Mouse (Mus musculus): ENCODE measurements at regions not wholly inside any gene's neighbourhood (a gene's known extent, or its start where the extent isn't known, plus 50 kb on each side); places are given as distances from the start of the nearest gene placed in this dataset.

- no peak for DNase-seq
Observed at GRCm38 (mm10) chr10:98044579-98044978, 318.0 kb upstream of the C030005K15Rik start.

- no peak for DNase-seq
Observed at GRCm38 (mm10) chr10:98073432-98073831, 346.9 kb upstream of the C030005K15Rik start.

GRCm38 (mm10) chr10:98084881-98085280, 358.3 kb upstream of the C030005K15Rik start:
- no peak for DNase-seq

- DNase-seq: no peak
Observed at GRCm38 (mm10) chr10:98116296-98116695, 389.7 kb upstream of the C030005K15Rik start.

GRCm38 (mm10) chr10:98125713-98126112, 399.2 kb upstream of the C030005K15Rik start:
- DNase-seq: no peak

GRCm38 (mm10) chr10:98135026-98135425, 408.5 kb upstream of the C030005K15Rik start:
- no peak for DNase-seq

- DNase-seq: no peak
Observed at GRCm38 (mm10) chr10:98145773-98146172, 419.2 kb upstream of the C030005K15Rik start.

- DNase-seq: no peak
Observed at GRCm38 (mm10) chr10:98146998-98147863, 420.7 kb upstream of the C030005K15Rik start.

- DNase-seq: no peak
Observed at GRCm38 (mm10) chr10:98155982-98156381, 429.4 kb upstream of the C030005K15Rik start.

GRCm38 (mm10) chr10:98185666-98186065, 459.1 kb upstream of the C030005K15Rik start:
- DNase-seq: no peak

GRCm38 (mm10) chr10:98196852-98197251, 470.3 kb upstream of the C030005K15Rik start:
- no peak for DNase-seq

- DNase-seq: no peak
Observed at GRCm38 (mm10) chr10:98210246-98210645, 483.7 kb upstream of the C030005K15Rik start.

GRCm38 (mm10) chr10:98212876-98213587, 486.5 kb upstream of the C030005K15Rik start:
- no peak for DNase-seq

GRCm38 (mm10) chr10:98231017-98231416, 504.5 kb upstream of the C030005K15Rik start:
- DNase-seq: no peak

GRCm38 (mm10) chr10:98231705-98232235, 505.2 kb upstream of the C030005K15Rik start:
- no peak for DNase-seq

GRCm38 (mm10) chr10:98248311-98248710, 521.8 kb upstream of the C030005K15Rik start:
- no peak for DNase-seq

- DNase-seq: no peak
Observed at GRCm38 (mm10) chr10:98257980-98258707, 531.6 kb upstream of the C030005K15Rik start.

- no peak for DNase-seq
Observed at GRCm38 (mm10) chr10:98259283-98259682, 532.7 kb upstream of the C030005K15Rik start.

- no peak for DNase-seq
Observed at GRCm38 (mm10) chr10:98268511-98268910, 542.0 kb upstream of the C030005K15Rik start.

- no peak for DNase-seq
Observed at GRCm38 (mm10) chr10:98291617-98292016, 565.1 kb upstream of the C030005K15Rik start.

GRCm38 (mm10) chr10:98292140-98292539, 565.6 kb upstream of the C030005K15Rik start:
- DNase-seq: no peak

- no peak for DNase-seq
Observed at GRCm38 (mm10) chr10:98305667-98306066, 579.1 kb upstream of the C030005K15Rik start.

- DNase-seq: no peak
Observed at GRCm38 (mm10) chr10:98309667-98310066, 583.1 kb upstream of the C030005K15Rik start.
